In genomic region chr11:75624102-75624554, GRCm38 (mm10) we compare ENCODE assay signal across 9 mouse cellular contexts. TPM values are rescaled to one million over a fixed set of nuclear protein-coding genes. Genes with fewer than 3 reads are reported as not detected.
DNase-seq lines count a peak whose midpoint lies in the region; ATAC-seq and TF ChIP-seq lines count a peak whose summit lies in the region.
"Had no signal": no experiment of that assay in that cellular context is flagged by ENCODE, and none has a peak within 500 bp of the region (broad histone marks: within the 10 kb centered on the region; RNA-seq: fewer than 3 reads in every experiment).

No protein-coding gene starts in this region.

- peak; percentile 79 for ATAC-seq in heart, embryonic 15.5 days (replicated peaks; ENCODE audit: insufficient number of reproducible peaks, insufficient read depth, low FRiP score, low read depth)

- H3K79me2 ChIP-seq in CH12.LX (replicated peaks; ENCODE audit: control insufficient read depth, extremely low read depth, insufficient read depth, poor library complexity, severe bottlenecking), result no peaks in the 10 kb centered on the region

- peaks cover 11 to 47% of the 10 kb centered on the region in 2 experiments for H3K4me1 ChIP-seq in CH12.LX (ENCODE audit: control insufficient read depth in 1 of 2, insufficient read depth in 2 of 2)
- peaks cover 8% of the 10 kb centered on the region for H3K4me1 ChIP-seq in ES-Bruce4 (ENCODE audit: control insufficient read depth, insufficient read depth, low read length)
- H3K4me1 ChIP-seq in heart, embryonic 15.5 days (replicated peaks), result peaks cover 60% of the 10 kb centered on the region
- H3K4me1 ChIP-seq: embryonic facial prominence, embryonic 15.5 days had no signal

- TF ChIP-seq EP300 in CH12.LX (IDR thresholded peaks at IDR 0.05; ENCODE audit: low read length), result no peak
- TF ChIP-seq EP300 in ES-Bruce4 (IDR thresholded peaks at IDR 0.05; ENCODE audit: insufficient read depth, low read depth, low read length), result no peak

- no peak for TF ChIP-seq RAD21 in CH12.LX (IDR thresholded peaks at IDR 0.05; ENCODE audit: low read depth, low read length)

- 7% methylated on average over 2 of the region's 2 CpGs for WGBS in heart, embryonic 15.5 days

- in situ Hi-C loops in CH12.LX (cut with MboI; ENCODE audit: low pct_ligation_motif_present, low pct_unique_long_range_greater_than_20kb, low sequenced_read_pairs), result no loop called here

- H3K9me3 ChIP-seq in CH12.LX (replicated peaks; ENCODE audit: low read length), result no peaks in the 10 kb centered on the region
- no peaks in the 10 kb centered on the region for H3K9me3 ChIP-seq in ES-Bruce4 (replicated peaks; ENCODE audit: control insufficient read depth, insufficient read depth, low read length, poor library complexity, severe bottlenecking)
- no peaks in the 10 kb centered on the region for H3K9me3 ChIP-seq in heart, embryonic 15.5 days (replicated peaks)
- H3K9me3 ChIP-seq: embryonic facial prominence, embryonic 15.5 days had no signal

- dilution Hi-C loops in CH12.LX (cut with MboI; ENCODE audit: extremely low pct_ligation_motif_present, extremely low pct_unique_long_range_greater_than_20kb, low sequenced_read_pairs), result no loop called here

- H3K9ac ChIP-seq in CH12.LX (ENCODE audit: insufficient read depth, low read depth) (peak overlapping the region; percentile 5; the same call in 1 of the 2 replicates), ES-Bruce4 (ENCODE audit: low read depth, poor library complexity, severe bottlenecking) (no peak overlapping the region)
- 0 out of 2 replicates have a peak overlapping the region, but pooled peaks have one; percentile 17 for H3K9ac ChIP-seq in heart, embryonic 15.5 days
- H3K9ac ChIP-seq: embryonic facial prominence, embryonic 15.5 days had no signal

- no peak for TF ChIP-seq CTCF in layer of hippocampus, adult 2 months (conservative IDR thresholded peaks at IDR 0.05)
- no peak for TF ChIP-seq CTCF in CH12.LX (conservative IDR thresholded peaks at IDR 0.05 in 1 of 2, IDR thresholded peaks at IDR 0.05 in 1 of 2; ENCODE audit: low read depth in 2 of 2, low read length in 2 of 2)
- TF ChIP-seq CTCF in ES-Bruce4 (IDR thresholded peaks at IDR 0.05; ENCODE audit: low read depth, low read length), result no peak

- DNase-seq in layer of hippocampus, adult 2 months (ENCODE audit: low spot score in 2 of 2), result no peak
- no peak for DNase-seq in layer of hippocampus, adult 9-11 months
- no peak for DNase-seq in CH12.LX (ENCODE audit: extremely low read depth)
- DNase-seq in frontal cortex, postnatal 36 days (ENCODE audit: low spot score in 2 of 2), result no peak
- no peak for DNase-seq in frontal cortex, postnatal 25 days (ENCODE audit: low spot score in 2 of 2)
- DNase-seq in right cerebral cortex, adult 18-20 months, result no peak

- H3K27ac ChIP-seq in layer of hippocampus, adult 2 months, result peak overlapping the region; percentile 88
- peak overlapping the region; percentile 64 for H3K27ac ChIP-seq in CH12.LX (ENCODE audit: insufficient read depth, low read depth)
- peak overlapping the region; percentile 95 for H3K27ac ChIP-seq in ES-Bruce4 (ENCODE audit: insufficient read depth, low read length)
- peak overlapping the region; percentile 98 for H3K27ac ChIP-seq in heart, embryonic 15.5 days
- H3K27ac ChIP-seq: embryonic facial prominence, embryonic 15.5 days had no signal

- H3K27me3 ChIP-seq in CH12.LX (replicated peaks), result no peaks in the 10 kb centered on the region
- no peaks in the 10 kb centered on the region for H3K27me3 ChIP-seq in ES-Bruce4 (ENCODE audit: control insufficient read depth, insufficient read depth, low read length, poor library complexity, severe bottlenecking)
- H3K27me3 ChIP-seq in heart, embryonic 15.5 days, result no peaks in the 10 kb centered on the region
- H3K27me3 ChIP-seq: embryonic facial prominence, embryonic 15.5 days had no signal

- H3K4me3 ChIP-seq in layer of hippocampus, adult 2 months, result no peak overlapping the region
- H3K4me3 ChIP-seq in CH12.LX (replicated peaks in 1 of 3; ENCODE audit: low read depth in 2 of 3, low read length in 2 of 3, poor library complexity in 1 of 3) (no peak overlapping the region), ES-Bruce4 (ENCODE audit: low read depth, low read length) (no peak overlapping the region)
- H3K4me3 ChIP-seq in heart, embryonic 15.5 days, result 0 out of 2 replicates have a peak overlapping the region, but pooled peaks have one; percentile 13
- H3K4me3 ChIP-seq: embryonic facial prominence, embryonic 15.5 days had no signal

- H3K36me3 ChIP-seq in CH12.LX (replicated peaks in 1 of 2; ENCODE audit: control insufficient read depth in 1 of 2, insufficient read depth in 1 of 2, low read length in 1 of 2) (peaks cover 52 to 73% of the 10 kb centered on the region in 2 experiments), ES-Bruce4 (ENCODE audit: control insufficient read depth, insufficient read depth, low read length, poor library complexity, severe bottlenecking) (peaks cover 8% of the 10 kb centered on the region)
- H3K36me3 ChIP-seq in heart, embryonic 15.5 days, result peaks cover 49% of the 10 kb centered on the region

- no peak overlapping the region for H3K4me2 ChIP-seq in CH12.LX (ENCODE audit: insufficient read depth, low read depth, poor library complexity, severe bottlenecking)
- peak overlapping the region; percentile 39 for H3K4me2 ChIP-seq in heart, embryonic 15.5 days
- H3K4me2 ChIP-seq: embryonic facial prominence, embryonic 15.5 days had no signal

- TF ChIP-seq POLR2A in CH12.LX (IDR thresholded peaks at IDR 0.05; ENCODE audit: low read depth, low read length), result no peak
- TF ChIP-seq POLR2A in ES-Bruce4 (IDR thresholded peaks at IDR 0.05; ENCODE audit: insufficient read depth, low read length), result no peak

TF ChIP-seq in CH12.LX, 34 proteins besides CTCF, POLR2A, EP300 and RAD21 (continues in another document):
- TF ChIP-seq PAX5 (IDR thresholded peaks at IDR 0.05; ENCODE audit: low read length) (no peak), HCFC1 (IDR thresholded peaks at IDR 0.05; ENCODE audit: low read depth, low read length) (no peak), MEF2A (IDR thresholded peaks at IDR 0.05; ENCODE audit: borderline replicate concordance, low read depth, low read length) (0 out of 2 replicates have a peak, but pooled peaks have one; percentile 18), KAT2A (IDR thresholded peaks at IDR 0.05; ENCODE audit: insufficient replicate concordance, low read length) (no peak), MXI1 (IDR thresholded peaks at IDR 0.05; ENCODE audit: low read depth, low read length) (no peak), SMC3 (IDR thresholded peaks at IDR 0.05; ENCODE audit: low read depth, low read length) (no peak), ZMIZ1 (IDR thresholded peaks at IDR 0.05; ENCODE audit: low read depth, low read length) (no peak), MAX (IDR thresholded peaks at IDR 0.05; ENCODE audit: low read length) (no peak), ZNF384 (IDR thresholded peaks at IDR 0.05; ENCODE audit: low read depth, low read length) (peak; percentile 38; the same call in 1 of the 2 replicates), SIN3A (IDR thresholded peaks at IDR 0.05; ENCODE audit: low read length) (0 out of 2 replicates have a peak, but pooled peaks have one; percentile 9), JUND (conservative IDR thresholded peaks at IDR 0.05; ENCODE audit: low read depth, low read length) (no peak), TBP (conservative IDR thresholded peaks at IDR 0.05; ENCODE audit: low read depth, low read length) (no peak), RCOR1 (conservative IDR thresholded peaks at IDR 0.05; ENCODE audit: low read depth, low read length) (no peak), UBTF (IDR thresholded peaks at IDR 0.05; ENCODE audit: low read depth, low read length) (no peak), ZC3H11A (IDR thresholded peaks at IDR 0.05; ENCODE audit: low read depth, low read length) (no peak), MYC (IDR thresholded peaks at IDR 0.05; ENCODE audit: low read depth, low read length) (no peak), TCF12 (IDR thresholded peaks at IDR 0.05; ENCODE audit: low read depth, low read length) (no peak), ETS1 (conservative IDR thresholded peaks at IDR 0.05; ENCODE audit: low read depth, low read length) (no peak), GABPA (IDR thresholded peaks at IDR 0.05; ENCODE audit: insufficient replicate concordance, low read depth, low read length) (no peak), BHLHE40 (IDR thresholded peaks at IDR 0.05; ENCODE audit: low read depth, low read length) (no peak), POLR2AphosphoS2 (IDR thresholded peaks at IDR 0.05; ENCODE audit: low read depth, low read length) (no peak)

RNA-seq across cellular contexts. Expression of gene Inpp5k, which starts 6.7 kb away (rescaled TPM):
- total RNA-seq in layer of hippocampus, adult 2 months (2021), result 10 to 100 TPM; 49.4 to 50.4 TPM
- total RNA-seq in CH12.LX (2012; rRNA removed) (25.5 and 31.2 TPM in 2 replicates), CH12.LX (2014; rRNA removed) (40.7 and 41.9 TPM in 2 replicates)
- polyA plus RNA-seq in CH12.LX (2012; ENCODE audit: insufficient read length, low read depth) (30.5 and 35.6 TPM in 2 replicates), ES-Bruce4 (2011; ENCODE audit: insufficient read depth, insufficient read length, low read depth, missing spikeins) (20.5 and 22.6 TPM in 2 replicates)
- 19.6 and 28.8 TPM in 2 replicates for polyA plus RNA-seq in heart, embryonic 15.5 days (2015; fragmentation: Nextera tagmentation; extraction: Ambion mirVana)

RNA-seq across cellular contexts. Expression of gene Myo1c, which starts 26.2 kb away (rescaled TPM):
- total RNA-seq in layer of hippocampus, adult 2 months (2021), result 10 to 100 TPM; 16.5 to 19.9 TPM
- 41.1 and 47.3 TPM in 2 replicates for total RNA-seq in CH12.LX (2012; rRNA removed)
- total RNA-seq in CH12.LX (2014; rRNA removed), result 21.9 and 24.8 TPM in 2 replicates
- polyA plus RNA-seq in CH12.LX (2012; ENCODE audit: insufficient read length, low read depth), result 46.6 and 52.0 TPM in 2 replicates
- 78.7 and 82.9 TPM in 2 replicates for polyA plus RNA-seq in ES-Bruce4 (2011; ENCODE audit: insufficient read depth, insufficient read length, low read depth, missing spikeins)
- polyA plus RNA-seq in heart, embryonic 15.5 days (2015; fragmentation: Nextera tagmentation; extraction: Ambion mirVana), result 62.1 and 79.0 TPM in 2 replicates

RNA-seq across cellular contexts. Expression of gene Pitpna, which starts 36.2 kb away (rescaled TPM):
- total RNA-seq in layer of hippocampus, adult 2 months (2021), result 100 to 1,000 TPM; 269 to 283 TPM
- total RNA-seq in CH12.LX (2012; rRNA removed) (61.8 and 75.8 TPM in 2 replicates), CH12.LX (2014; rRNA removed) (80.7 and 84.6 TPM in 2 replicates)
- polyA plus RNA-seq in CH12.LX (2012; ENCODE audit: insufficient read length, low read depth) (243 and 290 TPM in 2 replicates), ES-Bruce4 (2011; ENCODE audit: insufficient read depth, insufficient read length, low read depth, missing spikeins) (70.5 and 71.4 TPM in 2 replicates)
- polyA plus RNA-seq in heart, embryonic 15.5 days (2015; fragmentation: Nextera tagmentation; extraction: Ambion mirVana), result 63.4 and 75.2 TPM in 2 replicates

RNA-seq across cellular contexts. Expression of gene Crk, which starts 54.9 kb away (rescaled TPM):
- 100 to 1,000 TPM; 123 to 136 TPM for total RNA-seq in layer of hippocampus, adult 2 months (2021)
- total RNA-seq in CH12.LX (2012; rRNA removed) (37.8 and 42.2 TPM in 2 replicates), CH12.LX (2014; rRNA removed) (39.9 and 44.3 TPM in 2 replicates)
- polyA plus RNA-seq in CH12.LX (2012; ENCODE audit: insufficient read length, low read depth) (44.6 and 46.1 TPM in 2 replicates), ES-Bruce4 (2011; ENCODE audit: insufficient read depth, insufficient read length, low read depth, missing spikeins) (86.0 and 91.5 TPM in 2 replicates)
- polyA plus RNA-seq in heart, embryonic 15.5 days (2015; fragmentation: Nextera tagmentation; extraction: Ambion mirVana), result 82.3 and 95.8 TPM in 2 replicates
